Mouse (Mus musculus) subcutaneous adipose tissue, adult 2 months (tissue): ENCODE results near the gene Rnf115. TPM values are rescaled to one million over a fixed set of nuclear protein-coding genes. Genes with fewer than 3 reads are reported as not detected.

Experiments
- polyA plus RNA-seq: library from polyadenylated mRNA; depleted of rRNA; stranded (reverse); fragments of >200 nt; gene quantifications from 2 replicates; pipeline ENCODE4 v1.2.3, GENCODE M21; 2012; ENCODE audit warnings: low replicate concordance; rRNA removed

Gene Rnf115
- polyA plus RNA-seq = 15.7 and 20.7 TPM in 2 replicates

GRCm38 (mm10) chr3:96727343-96727827, at the start of gene Rnf115, which contains the start of gene Polr3c:
Gene Rnf115 (plus strand): TSS chr3:96727664.
Gene Polr3c (minus strand): TSS chr3:96727628.

GRCm38 (mm10) chr3:96696198-96696765, 31.2 kb upstream of the Rnf115 start, which contains the start of gene Pias3:
Gene Pias3 (plus strand): TSS chr3:96696384.

GRCm38 (mm10) chr3:96707903-96708683, 19.4 kb upstream of the Rnf115 start, which contains the start of gene Nudt17:
Gene Nudt17 (minus strand): TSS chr3:96708562.

GRCm38 (mm10) chr3:96828984-96829383, 101.5 kb downstream of the Rnf115 start, which contains the start of the genes Pdzk1 and Cd160:
Gene Pdzk1 (plus strand): TSS chr3:96829284.
Gene Cd160 (minus strand): TSS chr3:96829351.

Other genes starting within 250 kb of the Rnf115 start
- gene Hfe2, start 202.5 kb upstream of the Rnf115 start, polyA plus RNA-seq = 1.1 and 2.2 TPM in 2 replicates
- 658 and 2,424 TPM in 2 replicates for gene Txnip, start 169.7 kb upstream of the Rnf115 start, polyA plus RNA-seq
- not detected in 2 replicates for gene Gm16253, start 150.7 kb upstream of the Rnf115 start, polyA plus RNA-seq
- 19.1 and 23.0 TPM in 2 replicates for gene Polr3gl, start 133.5 kb upstream of the Rnf115 start, polyA plus RNA-seq
- 0.47 and 3.2 TPM in 2 replicates for gene Ankrd34a, start 131.0 kb upstream of the Rnf115 start, polyA plus RNA-seq
- 32.1 and 54.9 TPM in 2 replicates for gene Lix1l, start 126.5 kb upstream of the Rnf115 start, polyA plus RNA-seq
- 6.5 and 11.3 TPM in 2 replicates for gene Rbm8a, start 97.7 kb upstream of the Rnf115 start, polyA plus RNA-seq
- gene Pex11b, start 92.3 kb upstream of the Rnf115 start, polyA plus RNA-seq = 65.1 and 70.1 TPM in 2 replicates
- 0.20 and 0.36 TPM in 2 replicates for gene Gm42957, start 92.2 kb upstream of the Rnf115 start, polyA plus RNA-seq
- 3.0 and 6.4 TPM in 2 replicates for gene Itga10, start 82.1 kb upstream of the Rnf115 start, polyA plus RNA-seq
- 2.7 and 7.8 TPM in 2 replicates for gene Ankrd35, start 57.5 kb upstream of the Rnf115 start, polyA plus RNA-seq
- 39.3 and 72.2 TPM in 2 replicates for gene Pias3, start 31.3 kb upstream of the Rnf115 start, polyA plus RNA-seq
- gene Nudt17, start 19.1 kb upstream of the Rnf115 start, polyA plus RNA-seq = 2.6 and 4.0 TPM in 2 replicates
- 30.5 and 35.1 TPM in 2 replicates for gene Polr3c, start within 50 bp of the Rnf115 start, polyA plus RNA-seq
- 0.10 TPM in 1 of 2 replicates, not detected in the other for gene Pdzk1, start 101.6 kb downstream of the Rnf115 start, polyA plus RNA-seq
- gene Cd160, start 101.7 kb downstream of the Rnf115 start, polyA plus RNA-seq = 0.20 and 0.89 TPM in 2 replicates
- gene Gja5, start 177.0 kb downstream of the Rnf115 start, polyA plus RNA-seq = 16.0 and 36.3 TPM in 2 replicates
- 20.1 and 26.3 TPM in 2 replicates for gene Gpr89, start 177.7 kb downstream of the Rnf115 start, polyA plus RNA-seq
- 0.06 TPM in 1 of 2 replicates, not detected in the other for gene Gja8, start 198.4 kb downstream of the Rnf115 start, polyA plus RNA-seq